Mouse (Mus musculus) hindbrain, embryonic 16.5 days (tissue): ENCODE results near the gene Cd164l2. TPM values are rescaled to one million over a fixed set of nuclear protein-coding genes. Genes with fewer than 3 reads are reported as not detected.

ENCODE experiments used
- ATAC-seq: fragments of 200-750 bp; cut with Nextera tagmentation; 2 replicates; pipeline ENCODE4 v1.8.0; 2017; ENCODE audit warnings: moderate TSS enrichment, moderate library complexity
- H3K27ac ChIP-seq: fragments of 300-500 bp; sonication (generic); 2 replicates; pipeline ENCODE4 v1.5.1; 2014; ENCODE audit warnings: low read depth, mild to moderate bottlenecking, control low read depth, low read length, moderate library complexity
- H3K27me3 ChIP-seq: fragments of 300-500 bp; sonication (generic); replicated peaks from 2 replicates; pipeline ENCODE4 v1.6.1; 2014; ENCODE audit warnings: low read length; ENCODE audit not compliant: control insufficient read depth, insufficient read depth
- H3K36me3 ChIP-seq: fragments of 300-500 bp; sonication (generic); 2 replicates; pipeline ENCODE4 v1.6.1; 2014; ENCODE audit warnings: mild to moderate bottlenecking, low read length, moderate library complexity, mixed read lengths; ENCODE audit not compliant: control insufficient read depth, insufficient read depth
- H3K4me1 ChIP-seq: fragments of 300-500 bp; sonication (generic); 2 replicates; pipeline ENCODE4 v1.6.1; 2014; ENCODE audit warnings: low read depth, low read length; ENCODE audit not compliant: control insufficient read depth, insufficient read depth
- H3K4me2 ChIP-seq: fragments of 300-500 bp; sonication (generic); 2 replicates; pipeline ENCODE4 v1.6.1; 2014; ENCODE audit warnings: mild to moderate bottlenecking, low read length, control low read depth, moderate library complexity
- H3K4me3 ChIP-seq: fragments of 300-500 bp; sonication (generic); 2 replicates; pipeline ENCODE4 v1.5.1; 2014; ENCODE audit warnings: mild to moderate bottlenecking, low read length, control low read depth, moderate library complexity
- H3K9ac ChIP-seq: fragments of 300-500 bp; sonication (generic); 2 replicates; pipeline ENCODE4 v1.6.1; 2014; ENCODE audit warnings: low read depth, mild to moderate bottlenecking, control low read depth, low read length, moderate library complexity
- H3K9me3 ChIP-seq: fragments of 300-500 bp; sonication (generic); 2 replicates; pipeline ENCODE4 v1.6.1; 2014; ENCODE audit warnings: mild to moderate bottlenecking, low read length, moderate library complexity; ENCODE audit not compliant: control insufficient read depth
- WGBS: fragments of 180-500 bp; shearing (Covaris S2); extraction: QIAGEN DNeasy Blood & Tissue Kit; methylation state at CpG from one replicate; pipeline ENCODE4 v1.1.7; 2014; 5-methylcytosine and 5-hydroxymethylcytosine counted together
- polyA plus RNA-seq: library from polyadenylated mRNA; unstranded; fragments of >200 nt; fragmentation: Nextera tagmentation; extraction: Ambion mirVana; gene quantifications from 2 replicates; pipeline ENCODE4 v1.2.1, GENCODE M21; 2015

The Cd164l2 gene
- polyA plus RNA-seq, 1 experiment from 2014 or later, result 8.3 TPM

- no peaks in the 10 kb centered on the region for H3K27me3 ChIP-seq
- WGBS, result 38% methylated on average over 14 of the region's 14 CpGs
- peak; percentile 60 for ATAC-seq
- H3K4me3 ChIP-seq, result no peak overlapping the region
- H3K4me2 ChIP-seq, result peak overlapping the region; percentile 38
- H3K9me3 ChIP-seq, result no peaks in the 10 kb centered on the region
- H3K9ac ChIP-seq, result peak overlapping the region; percentile 48
- H3K36me3 ChIP-seq, result no peaks in the 10 kb centered on the region
- H3K27ac ChIP-seq, result peak overlapping the region; percentile 78
- peaks cover 22% of the 10 kb centered on the region for H3K4me1 ChIP-seq
Measured at GRCm38 (mm10) chr4:133175998-133176760, 35.8 kb upstream of the Cd164l2 start.

GRCm38 (mm10) chr4:133176761-133177403, 35.0 kb upstream of the Cd164l2 start:
- ATAC-seq, result peak; percentile 83
- Histone ChIP-seq H3K27ac (peak overlapping the region; percentile 78), H3K9ac (peak overlapping the region; percentile 48), H3K4me1 (peaks cover 22% of the 10 kb centered on the region), H3K4me2 (peak overlapping the region; percentile 38), H3K4me3 (peak overlapping the region; percentile 6; the same call in 1 of the 2 replicates), H3K9me3 (no peaks in the 10 kb centered on the region), H3K27me3 (no peaks in the 10 kb centered on the region), H3K36me3 (no peaks in the 10 kb centered on the region)
- WGBS, result 45% methylated on average over 18 of the region's 18 CpGs

GRCm38 (mm10) chr4:133178305-133178704, 33.6 kb upstream of the Cd164l2 start:
- Histone ChIP-seq H3K4me2 (no peak overlapping the region), H3K36me3 (no peaks in the 10 kb centered on the region), H3K4me3 (no peak overlapping the region), H3K4me1 (peaks cover 22% of the 10 kb centered on the region), H3K9ac (no peak overlapping the region), H3K27me3 (no peaks in the 10 kb centered on the region), H3K9me3 (no peaks in the 10 kb centered on the region), H3K27ac (no peak overlapping the region)
- WGBS, result 94% methylated on average over 5 of the region's 5 CpGs
- ATAC-seq, result no peak

- WGBS, result 92% methylated on average over 7 of the region's 7 CpGs
- H3K9me3 ChIP-seq, result no peaks in the 10 kb centered on the region
- no peak overlapping the region for H3K27ac ChIP-seq
- no peak for ATAC-seq
- no peak overlapping the region for H3K4me3 ChIP-seq
- H3K27me3 ChIP-seq, result no peaks in the 10 kb centered on the region
- H3K9ac ChIP-seq, result no peak overlapping the region
- H3K4me2 ChIP-seq, result no peak overlapping the region
- H3K36me3 ChIP-seq, result no peaks in the 10 kb centered on the region
- peaks cover 22% of the 10 kb centered on the region for H3K4me1 ChIP-seq
Measured at GRCm38 (mm10) chr4:133179258-133179657, 32.7 kb upstream of the Cd164l2 start.

GRCm38 (mm10) chr4:133182439-133183033, 29.4 kb upstream of the Cd164l2 start:
- H3K4me1 ChIP-seq, result no peaks in the 10 kb centered on the region; the same call in 1 of the 2 replicates
- 92% methylated on average over 8 of the region's 8 CpGs for WGBS

GRCm38 (mm10) chr4:133184031-133184897, 27.7 kb upstream of the Cd164l2 start:
- H3K9ac ChIP-seq, result no peak overlapping the region
- H3K4me1 ChIP-seq, result no peaks in the 10 kb centered on the region
- peak overlapping the region; percentile 21; the same call in 1 of the 2 replicates for H3K27ac ChIP-seq
- 58% methylated on average over 14 of the region's 14 CpGs for WGBS
- no peaks in the 10 kb centered on the region for H3K9me3 ChIP-seq
- H3K4me2 ChIP-seq, result no peak overlapping the region
- H3K36me3 ChIP-seq, result peaks cover 3% of the 10 kb centered on the region
- no peak for ATAC-seq
- no peak overlapping the region for H3K4me3 ChIP-seq
- H3K27me3 ChIP-seq, result no peaks in the 10 kb centered on the region

More at GRCm38 (mm10) chr4:133182439-133183033, 29.4 kb upstream of the Cd164l2 start:
- ATAC-seq, result no peak
- no peak overlapping the region for H3K4me2 ChIP-seq
- H3K36me3 ChIP-seq, result peaks cover 3% of the 10 kb centered on the region
- no peaks in the 10 kb centered on the region for H3K9me3 ChIP-seq
- no peak overlapping the region for H3K9ac ChIP-seq
- H3K4me3 ChIP-seq, result no peak overlapping the region
- H3K27me3 ChIP-seq, result no peaks in the 10 kb centered on the region
- H3K27ac ChIP-seq, result no peak overlapping the region

- no peak for ATAC-seq
Measured at GRCm38 (mm10) chr4:133184898-133185665, 26.8 kb upstream of the Cd164l2 start.

GRCm38 (mm10) chr4:133185893-133186292, 26.0 kb upstream of the Cd164l2 start:
- WGBS, result 82% methylated on average over 8 of the region's 8 CpGs

More at GRCm38 (mm10) chr4:133184898-133185665, 26.8 kb upstream of the Cd164l2 start:
- WGBS, result 48% methylated on average over 15 of the region's 15 CpGs
- Histone ChIP-seq H3K9me3 (no peaks in the 10 kb centered on the region), H3K36me3 (peaks cover 3% of the 10 kb centered on the region), H3K9ac (no peak overlapping the region), H3K27ac (peak overlapping the region; percentile 21), H3K4me3 (no peak overlapping the region), H3K4me1 (no peaks in the 10 kb centered on the region), H3K4me2 (no peak overlapping the region), H3K27me3 (no peaks in the 10 kb centered on the region)

More at GRCm38 (mm10) chr4:133185893-133186292, 26.0 kb upstream of the Cd164l2 start:
- Histone ChIP-seq H3K4me1 (no peaks in the 10 kb centered on the region), H3K27ac (no peak overlapping the region), H3K9me3 (no peaks in the 10 kb centered on the region), H3K9ac (no peak overlapping the region), H3K36me3 (peaks cover 9% of the 10 kb centered on the region), H3K4me2 (no peak overlapping the region), H3K4me3 (no peak overlapping the region), H3K27me3 (no peaks in the 10 kb centered on the region)
- no peak for ATAC-seq
